Comparison of ENCODE assay signal across 27 mouse cellular contexts in genomic region chr2:164758692-164759091, GRCm38 (mm10). TPM values are rescaled to one million over a fixed set of nuclear protein-coding genes. Genes with fewer than 3 reads are reported as not detected.
DNase-seq lines count a peak whose midpoint lies in the region; ATAC-seq lines count a peak whose summit lies in the region.
"Had no signal": no experiment of that assay in that cellular context is flagged by ENCODE, and none has a peak within 500 bp of the region (broad histone marks: within the 10 kb centered on the region; RNA-seq: fewer than 3 reads in every experiment).

No protein-coding gene starts in this region.

- peaks cover 9% of the 10 kb centered on the region for H3K9me3 ChIP-seq in erythroblast, embryonic 14.5 days (ENCODE audit: control insufficient read depth, low read length)
- no peaks in the 10 kb centered on the region; the same call in 1 of the 2 replicates for H3K9me3 ChIP-seq in liver, embryonic 13.5 days (replicated peaks)
- no peaks in the 10 kb centered on the region for H3K9me3 ChIP-seq in midbrain, embryonic 11.5 days (ENCODE audit: control insufficient read depth, low read length)
- no peaks in the 10 kb centered on the region for H3K9me3 ChIP-seq in intestine, embryonic 16.5 days (ENCODE audit: control insufficient read depth, low read length)
- H3K9me3 ChIP-seq: embryonic facial prominence, embryonic 13.5 days; forebrain, embryonic 15.5 days; limb, embryonic 12.5 days; midbrain, embryonic 12.5 days had no signal

- peak overlapping the region; percentile 98 for H3K27ac ChIP-seq in liver, embryonic 13.5 days
- no peak overlapping the region for H3K27ac ChIP-seq in midbrain, embryonic 11.5 days (ENCODE audit: low read depth, low read length)
- no peak overlapping the region for H3K27ac ChIP-seq in intestine, embryonic 16.5 days (ENCODE audit: low read length)
- H3K27ac ChIP-seq: embryonic facial prominence, embryonic 13.5 days; forebrain, embryonic 15.5 days; hindbrain, postnatal 0 days; layer of hippocampus, adult 2 months; limb, embryonic 12.5 days; midbrain, embryonic 12.5 days had no signal

- peak overlapping the region; percentile 68 for H3K9ac ChIP-seq in liver, embryonic 13.5 days
- H3K9ac ChIP-seq in midbrain, embryonic 11.5 days (ENCODE audit: low read length) = no peak overlapping the region
- H3K9ac ChIP-seq in intestine, embryonic 16.5 days (ENCODE audit: low read depth, low read length) = no peak overlapping the region
- H3K9ac ChIP-seq: embryonic facial prominence, embryonic 13.5 days; forebrain, embryonic 15.5 days; limb, embryonic 12.5 days; midbrain, embryonic 12.5 days had no signal

- peak; percentile 71 for ATAC-seq in liver, embryonic 13.5 days (ENCODE audit: low read depth)
- no peak for ATAC-seq in midbrain, embryonic 11.5 days (ENCODE audit: low FRiP score)
- ATAC-seq in intestine, embryonic 16.5 days = no peak
- ATAC-seq: forebrain, embryonic 15.5 days; hindbrain, postnatal 0 days; intestine, postnatal 0 days had no signal

- peak overlapping the region; percentile 1 for H3K4me3 ChIP-seq in erythroblast, embryonic 14.5 days (replicated peaks)
- H3K4me3 ChIP-seq in liver, embryonic 13.5 days (replicated peaks) = 0 out of 2 replicates have a peak overlapping the region, but pooled peaks have one; percentile 4
- no peak overlapping the region for H3K4me3 ChIP-seq in midbrain, embryonic 11.5 days (ENCODE audit: low read depth, low read length)
- H3K4me3 ChIP-seq in intestine, embryonic 16.5 days (ENCODE audit: low read length) = no peak overlapping the region
- H3K4me3 ChIP-seq: embryonic facial prominence, embryonic 13.5 days; forebrain, embryonic 15.5 days; layer of hippocampus, adult 2 months; limb, embryonic 12.5 days; midbrain, embryonic 12.5 days had no signal

- H3K4me1 ChIP-seq in erythroblast, embryonic 14.5 days (ENCODE audit: control insufficient read depth) = peaks cover 86% of the 10 kb centered on the region
- H3K4me1 ChIP-seq in liver, embryonic 13.5 days (replicated peaks) = peaks cover 89% of the 10 kb centered on the region
- no peaks in the 10 kb centered on the region for H3K4me1 ChIP-seq in midbrain, embryonic 11.5 days (ENCODE audit: control insufficient read depth, insufficient read depth, low read length)
- H3K4me1 ChIP-seq in intestine, embryonic 16.5 days (ENCODE audit: control insufficient read depth, insufficient read depth, low read length) = no peaks in the 10 kb centered on the region
- H3K4me1 ChIP-seq: embryonic facial prominence, embryonic 13.5 days; forebrain, embryonic 15.5 days; limb, embryonic 12.5 days; midbrain, embryonic 12.5 days had no signal

- 43% methylated on average over 1 of the region's 1 CpGs for WGBS in liver, embryonic 13.5 days (ENCODE audit: insufficient replicate concordance)
- 68% methylated on average over 1 of the region's 1 CpGs for WGBS in midbrain, embryonic 11.5 days
- WGBS in intestine, embryonic 16.5 days = 74% methylated on average over 1 of the region's 1 CpGs

- DNase-seq in spleen, postnatal 4 days (ENCODE audit: low spot score in 2 of 2) = peak; percentile 62 to 65
- DNase-seq in spleen, adult 18-20 months = no peak
- DNase-seq in liver, embryonic 13.5 days = peak; percentile 67
- DNase-seq in midbrain, embryonic 11.5 days (ENCODE audit: low spot score, missing footprints) = no peak
- no peak for DNase-seq in layer of hippocampus, postnatal 10 days (ENCODE audit: low spot score in 2 of 2)
- DNase-seq: adrenal gland, adult 2 months; cerebellum, adult 8-10 months; cerebellum, postnatal 36 days; embryo, embryonic 11 days; gastrocnemius, postnatal 14 days; heart, adult 18-20 months; kidney, postnatal 25 days; layer of hippocampus, postnatal 36 days; lung, adult 2 months; lung, postnatal 14 days; right cerebral cortex, postnatal 25 days had no signal

- H3K36me3 ChIP-seq in erythroblast, embryonic 14.5 days (ENCODE audit: control insufficient read depth) = peaks cover 100% of the 10 kb centered on the region
- H3K36me3 ChIP-seq in liver, embryonic 13.5 days = peaks cover 94% of the 10 kb centered on the region
- peaks cover 24% of the 10 kb centered on the region for H3K36me3 ChIP-seq in midbrain, embryonic 11.5 days (ENCODE audit: control insufficient read depth, insufficient read depth, low read length)
- peaks cover 25% of the 10 kb centered on the region for H3K36me3 ChIP-seq in intestine, embryonic 16.5 days (ENCODE audit: control insufficient read depth, insufficient read depth, low read length)

- no peaks in the 10 kb centered on the region for H3K27me3 ChIP-seq in erythroblast, embryonic 14.5 days (ENCODE audit: control insufficient read depth)
- no peaks in the 10 kb centered on the region for H3K27me3 ChIP-seq in liver, embryonic 13.5 days
- H3K27me3 ChIP-seq in midbrain, embryonic 11.5 days (ENCODE audit: control insufficient read depth, insufficient read depth, low read length) = no peaks in the 10 kb centered on the region
- no peaks in the 10 kb centered on the region for H3K27me3 ChIP-seq in intestine, embryonic 16.5 days (replicated peaks; ENCODE audit: control insufficient read depth, insufficient read depth, low read length)
- H3K27me3 ChIP-seq: embryonic facial prominence, embryonic 13.5 days; forebrain, embryonic 15.5 days; limb, embryonic 12.5 days; midbrain, embryonic 12.5 days had no signal

- peak overlapping the region; percentile 56 for H3K4me2 ChIP-seq in liver, embryonic 13.5 days
- H3K4me2 ChIP-seq in midbrain, embryonic 11.5 days = no peak overlapping the region
- H3K4me2 ChIP-seq in intestine, embryonic 16.5 days (ENCODE audit: low read depth, low read length) = no peak overlapping the region
- H3K4me2 ChIP-seq: embryonic facial prominence, embryonic 13.5 days; forebrain, embryonic 15.5 days; limb, embryonic 12.5 days; midbrain, embryonic 12.5 days had no signal

RNA-seq across cellular contexts. Expression of gene Ube2c, which starts 11.0 kb away (rescaled TPM):
- polyA plus RNA-seq in erythroblast, embryonic 14.5 days (2012) = 158 and 179 TPM in 2 replicates
- 762 and 764 TPM in 2 replicates for polyA plus RNA-seq in liver, embryonic 13.5 days (2015; fragmentation: Nextera tagmentation; extraction: Ambion mirVana)
- polyA plus RNA-seq in midbrain, embryonic 11.5 days (2014; fragmentation: Nextera tagmentation; extraction: Ambion mirVana) = 520 and 544 TPM in 2 replicates
- total RNA-seq in layer of hippocampus, postnatal 10 days (2021) = 1 to 10 TPM; 6.9 to 8.3 TPM
- 360 and 426 TPM in 2 replicates for polyA plus RNA-seq in intestine, embryonic 16.5 days (2015; fragmentation: Nextera tagmentation; extraction: Ambion mirVana)

RNA-seq across cellular contexts. Expression of gene Dnttip1, which starts 12.9 kb away (rescaled TPM):
- 16.3 and 17.4 TPM in 2 replicates for polyA plus RNA-seq in erythroblast, embryonic 14.5 days (2012)
- 47.3 and 49.8 TPM in 2 replicates for polyA plus RNA-seq in liver, embryonic 13.5 days (2015; fragmentation: Nextera tagmentation; extraction: Ambion mirVana)
- 75.9 and 82.5 TPM in 2 replicates for polyA plus RNA-seq in midbrain, embryonic 11.5 days (2014; fragmentation: Nextera tagmentation; extraction: Ambion mirVana)
- total RNA-seq in layer of hippocampus, postnatal 10 days (2021) = 10 to 100 TPM; 41.9 to 46.0 TPM
- polyA plus RNA-seq in intestine, embryonic 16.5 days (2015; fragmentation: Nextera tagmentation; extraction: Ambion mirVana) = 55.9 and 56.9 TPM in 2 replicates

RNA-seq across cellular contexts. Expression of gene Wfdc3, which starts 13.0 kb away (rescaled TPM):
- 0.04 and 0.07 TPM in 2 replicates for polyA plus RNA-seq in erythroblast, embryonic 14.5 days (2012)
- polyA plus RNA-seq in liver, embryonic 13.5 days (2015; fragmentation: Nextera tagmentation; extraction: Ambion mirVana) = 0.93 and 1.0 TPM in 2 replicates
- polyA plus RNA-seq in midbrain, embryonic 11.5 days (2014; fragmentation: Nextera tagmentation; extraction: Ambion mirVana) = 0.66 and 0.85 TPM in 2 replicates
- total RNA-seq in layer of hippocampus, postnatal 10 days (2021) = 1 to 10 TPM in 1 of 2 experiments, under 1 TPM in 1; 0.87 to 1.4 TPM
- 1.3 and 1.8 TPM in 2 replicates for polyA plus RNA-seq in intestine, embryonic 16.5 days (2015; fragmentation: Nextera tagmentation; extraction: Ambion mirVana)
- total RNA-seq: gastrocnemius, postnatal 14 days had no signal

RNA-seq across cellular contexts. Expression of gene Tnnc2, which starts 21.1 kb away (rescaled TPM):
- not detected in 2 replicates for polyA plus RNA-seq in erythroblast, embryonic 14.5 days (2012)
- 5.1 and 8.4 TPM in 2 replicates for polyA plus RNA-seq in liver, embryonic 13.5 days (2015; fragmentation: Nextera tagmentation; extraction: Ambion mirVana)
- polyA plus RNA-seq in midbrain, embryonic 11.5 days (2014; fragmentation: Nextera tagmentation; extraction: Ambion mirVana) = not detected in 2 replicates
- total RNA-seq in layer of hippocampus, postnatal 10 days (2021) = not detected
- polyA plus RNA-seq in intestine, embryonic 16.5 days (2015; fragmentation: Nextera tagmentation; extraction: Ambion mirVana) = 3.2 and 3.9 TPM in 2 replicates
- total RNA-seq: adrenal gland, adult 2 months; hindbrain, postnatal 0 days; layer of hippocampus, adult 2 months; layer of hippocampus, postnatal 36 days; megakaryocyte progenitor cell, adult 5-6 weeks; MEL had no signal
- polyA plus RNA-seq: adrenal gland, adult 2 months had no signal

RNA-seq across cellular contexts. Expression of gene Snx21, which starts 26.9 kb away (rescaled TPM):
- 1.5 and 2.4 TPM in 2 replicates for polyA plus RNA-seq in erythroblast, embryonic 14.5 days (2012)
- polyA plus RNA-seq in liver, embryonic 13.5 days (2015; fragmentation: Nextera tagmentation; extraction: Ambion mirVana) = 4.1 TPM in 2 replicates
- 10.4 and 11.7 TPM in 2 replicates for polyA plus RNA-seq in midbrain, embryonic 11.5 days (2014; fragmentation: Nextera tagmentation; extraction: Ambion mirVana)
- total RNA-seq in layer of hippocampus, postnatal 10 days (2021) = 10 to 100 TPM; 41.3 to 43.6 TPM
- polyA plus RNA-seq in intestine, embryonic 16.5 days (2015; fragmentation: Nextera tagmentation; extraction: Ambion mirVana) = 18.3 and 19.6 TPM in 2 replicates

Comparison
In these comparisons a context has a peak if more than half of its experiments do, and no peak if none do; other contexts are left out.
1. DNase-seq: peak in spleen, postnatal 4 days (2 of 2) and liver, embryonic 13.5 days (single experiment); none in spleen, adult 18-20 months (0 of 2), midbrain, embryonic 11.5 days (single experiment) and layer of hippocampus, postnatal 10 days (0 of 2).
2. H3K4me3 ChIP-seq: peak in erythroblast, embryonic 14.5 days (single experiment) and liver, embryonic 13.5 days (single experiment); none in midbrain, embryonic 11.5 days (single experiment) and intestine, embryonic 16.5 days (single experiment).